Mouse (Mus musculus) CD4-positive, CD25-positive, alpha-beta regulatory T cell, adult 4 months (primary cell): ENCODE measurements around the gene Olfr1417. TPM values are rescaled to one million over a fixed set of nuclear protein-coding genes. Genes with fewer than 3 reads are reported as not detected.
"Not testable (repeated sequence)": the region's sequence is repeated elsewhere in the genome, so short reads cannot be mapped to it uniquely, and the experiment has no call there.

Source experiments
- ATAC-seq: one replicate; pipeline ENCODE4 v1.8.0; 2017
- polyA plus RNA-seq, 2 experiments: library from polyadenylated mRNA; unstranded; fragments of 100-300 nt; shearing (Covaris generic); gene quantifications; one replicate each; pipeline ENCODE4 v1.2.1; 2017

Gene Olfr1417
- polyA plus RNA-seq: not detected

DNA sequence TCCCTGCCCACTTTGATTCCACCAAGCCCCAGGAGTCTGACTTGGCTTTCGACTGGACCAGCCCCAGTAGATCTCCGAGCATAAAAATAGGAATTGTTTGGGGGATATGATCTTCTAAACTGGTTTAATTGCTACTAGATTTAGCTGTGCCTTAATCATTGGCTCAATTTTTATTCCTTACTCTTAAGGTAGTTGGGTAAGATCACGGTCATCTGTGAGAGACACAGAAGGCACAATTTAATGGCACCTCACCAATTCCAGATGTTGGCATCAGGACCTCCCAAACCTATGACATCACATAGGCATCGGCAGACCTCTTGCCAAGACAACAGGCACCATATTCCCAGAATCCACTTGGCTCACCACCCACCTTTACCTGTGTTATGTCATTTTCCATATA lies at the start of gene Olfr1417:
Olfr1417 (minus strand) TSS at position 101 of the 400 bp plus-strand sequence.
- ATAC-seq: no peak

DNA sequence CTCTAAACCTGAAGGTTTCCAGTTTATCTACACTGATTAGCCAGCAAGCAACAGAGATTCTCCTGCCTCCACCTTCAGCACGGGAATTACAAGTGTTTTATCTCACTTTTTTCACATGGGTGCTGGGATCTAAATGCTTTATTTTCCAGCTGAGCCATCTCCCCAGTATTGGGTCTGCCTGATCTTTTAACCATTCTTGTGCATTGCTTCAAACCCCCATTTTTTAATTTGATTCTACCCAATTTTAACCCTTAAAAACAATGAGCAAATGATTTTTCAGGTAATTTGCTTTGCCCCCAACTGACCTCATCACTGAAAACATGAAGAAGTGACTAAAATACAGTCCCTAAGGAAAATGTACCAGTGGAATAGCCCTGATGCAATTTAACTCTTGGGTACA lies 47.2 kb upstream of the Olfr1417 start, which contains the start of gene Olfr1420:
Olfr1420 (plus strand) TSS at position 301 of the 400 bp plus-strand sequence.
- ATAC-seq: no peak

DNA sequence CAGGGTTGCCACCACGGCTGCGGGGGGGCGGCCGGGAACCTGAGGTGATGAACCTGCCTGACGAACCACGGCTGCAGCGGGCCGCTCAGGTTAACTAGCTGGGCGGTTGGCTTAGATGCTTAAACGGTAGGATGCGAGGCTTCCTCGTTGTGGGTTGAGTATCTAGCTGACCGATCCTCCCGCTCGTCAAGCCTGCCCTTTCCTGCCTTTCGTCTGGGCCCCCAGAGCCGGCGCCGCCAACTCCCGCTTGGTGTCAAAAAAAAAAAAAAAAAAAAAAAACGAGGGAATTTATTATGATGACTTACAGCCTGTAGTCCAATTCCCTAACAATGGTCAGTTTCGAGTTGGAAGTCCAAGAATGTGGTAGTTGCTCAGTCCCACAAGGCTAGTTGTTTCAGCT lies 39.4 kb upstream of the Olfr1417 start:
- not testable (repeated sequence) for ATAC-seq

DNA sequence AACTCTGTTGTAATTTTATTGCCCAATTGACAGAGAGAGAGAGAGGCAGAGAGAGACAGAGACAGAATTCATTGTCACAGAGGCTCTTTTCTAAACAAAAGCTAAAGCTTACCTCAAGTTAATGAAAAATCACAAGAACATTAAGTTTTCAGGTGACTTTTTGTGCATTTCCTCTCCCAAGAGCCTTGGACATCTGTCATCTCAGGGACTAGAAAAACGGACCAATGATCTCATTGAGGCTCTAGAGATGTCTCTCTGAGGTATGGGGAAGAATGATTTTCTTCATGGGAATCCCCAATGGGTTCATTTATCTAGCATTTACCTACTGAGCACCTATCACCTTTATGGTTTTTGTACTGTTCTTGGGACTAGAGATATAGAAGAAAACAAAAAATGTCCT lies 36.0 kb upstream of the Olfr1417 start, which contains the start of gene Olfr1419:
Olfr1419 (minus strand) TSS at position 101 of the 400 bp plus-strand sequence.
- no peak for ATAC-seq

DNA sequence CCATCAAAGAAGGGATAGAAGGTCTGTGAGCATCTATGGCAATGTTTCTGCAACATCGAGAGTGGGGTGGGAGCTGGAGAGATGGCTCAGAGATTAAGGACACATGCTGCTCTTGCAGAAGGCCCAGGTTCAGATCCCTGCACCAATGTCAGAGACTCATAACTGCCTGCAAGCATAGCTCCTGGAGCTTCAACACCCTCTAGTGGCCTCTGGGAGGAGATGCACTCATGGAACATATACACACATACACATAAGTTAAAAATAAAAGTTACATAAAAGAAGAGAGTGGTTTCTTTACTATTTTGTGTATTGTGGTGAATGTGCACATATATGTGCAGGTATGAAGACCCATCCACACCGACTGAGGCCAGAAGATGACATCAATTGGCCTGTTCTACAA lies 28.8 kb upstream of the Olfr1417 start:
- no peak for ATAC-seq

DNA sequence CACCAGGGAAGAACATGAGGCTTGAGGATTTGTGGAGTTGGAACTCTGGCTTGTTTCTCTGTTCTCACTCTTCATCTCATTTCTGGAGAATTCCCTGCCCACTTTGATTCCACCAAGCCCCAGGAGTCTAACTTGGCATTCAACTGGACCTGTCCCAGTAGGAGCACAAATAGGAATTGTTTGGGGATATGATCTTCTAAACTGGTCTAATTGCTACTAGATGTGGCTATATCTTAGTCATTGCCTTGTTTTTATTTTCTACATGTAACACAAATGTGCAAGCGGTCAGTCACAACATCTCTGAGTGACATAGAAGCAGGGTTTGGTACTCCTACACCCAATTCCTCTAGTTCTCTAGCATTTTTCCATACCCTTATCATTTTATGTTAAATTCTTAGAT lies 21.9 kb upstream of the Olfr1417 start, which contains the start of gene Olfr1418:
Olfr1418 (minus strand) TSS at position 101 of the 400 bp plus-strand sequence.
- ATAC-seq: no peak

DNA sequence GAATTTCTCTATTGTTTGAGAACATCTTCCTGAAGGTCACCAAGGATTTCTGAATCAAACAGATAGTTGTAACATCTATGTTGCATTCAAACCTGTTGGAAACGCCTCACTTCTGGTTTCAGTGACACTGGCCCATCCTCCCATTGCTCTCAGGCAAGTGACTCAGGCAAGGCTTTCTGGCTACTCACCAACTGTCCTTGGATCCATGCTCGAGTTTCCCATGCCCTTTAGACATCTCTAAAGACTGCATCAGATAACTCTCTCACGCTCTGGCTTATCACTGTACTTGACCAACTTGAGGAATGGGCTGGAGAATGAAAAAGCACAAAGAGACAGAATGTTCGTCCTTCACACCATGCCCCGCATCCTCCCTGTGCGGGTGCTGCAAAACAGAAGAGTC lies 17.5 kb upstream of the Olfr1417 start:
- no peak for ATAC-seq

DNA sequence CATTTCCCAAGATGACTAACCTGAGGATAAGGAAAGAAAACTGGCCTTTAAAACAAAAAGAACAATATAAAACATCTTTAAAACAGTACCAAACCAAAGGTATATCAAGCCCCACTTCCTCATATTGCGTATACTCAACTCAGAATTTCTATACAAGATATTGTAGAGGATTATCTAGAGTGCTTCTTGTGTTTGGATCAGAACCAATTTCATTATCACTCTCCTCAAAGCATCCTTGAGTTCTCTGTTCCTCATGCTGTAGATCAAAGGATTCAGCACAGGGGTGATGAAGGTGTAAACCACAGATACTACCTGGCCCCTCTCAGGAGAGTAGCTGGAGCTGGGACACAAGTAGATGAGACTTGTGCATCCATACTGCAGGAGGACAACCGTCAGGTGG lies 15.8 kb upstream of the Olfr1417 start:
- ATAC-seq: no peak

DNA sequence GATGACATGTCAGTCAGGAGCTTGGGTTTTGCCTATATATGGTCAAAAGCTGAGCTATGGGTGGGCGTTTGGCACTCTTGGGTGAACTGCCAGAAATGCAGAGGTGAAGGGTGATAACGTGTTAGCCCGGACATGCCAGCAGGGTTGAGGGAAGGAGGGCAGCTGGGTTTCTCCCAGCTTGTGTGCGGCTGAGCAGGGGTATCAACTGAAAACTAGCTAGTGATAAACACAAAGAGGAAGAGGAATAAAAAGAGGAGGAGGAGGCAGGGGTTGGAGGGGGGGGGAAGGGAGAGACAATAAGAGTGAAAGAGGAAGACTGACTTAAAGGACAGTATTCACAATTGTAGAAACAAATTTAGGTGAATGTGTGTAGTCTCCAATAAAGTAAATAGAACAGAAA lies 13.6 kb upstream of the Olfr1417 start:
- no peak for ATAC-seq

DNA sequence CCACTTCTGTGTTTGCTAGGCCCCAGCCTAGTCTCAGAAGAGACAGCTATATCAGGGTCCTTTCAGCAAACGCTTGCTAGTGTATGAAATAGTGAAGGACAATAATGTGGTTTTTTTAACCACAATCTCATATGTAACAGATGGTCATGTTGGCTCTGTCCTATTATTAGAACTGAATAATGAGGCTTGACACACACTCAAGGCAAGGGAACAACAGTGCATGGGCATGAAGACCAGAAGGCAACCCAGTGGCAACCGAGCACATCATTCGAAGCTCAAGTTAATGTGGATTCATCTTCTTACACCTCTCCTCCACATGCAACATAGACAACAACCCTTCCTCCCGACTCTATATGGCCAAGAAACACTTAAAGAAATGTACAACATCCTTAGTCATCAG lies 7.3 kb upstream of the Olfr1417 start:
- no peak for ATAC-seq

DNA sequence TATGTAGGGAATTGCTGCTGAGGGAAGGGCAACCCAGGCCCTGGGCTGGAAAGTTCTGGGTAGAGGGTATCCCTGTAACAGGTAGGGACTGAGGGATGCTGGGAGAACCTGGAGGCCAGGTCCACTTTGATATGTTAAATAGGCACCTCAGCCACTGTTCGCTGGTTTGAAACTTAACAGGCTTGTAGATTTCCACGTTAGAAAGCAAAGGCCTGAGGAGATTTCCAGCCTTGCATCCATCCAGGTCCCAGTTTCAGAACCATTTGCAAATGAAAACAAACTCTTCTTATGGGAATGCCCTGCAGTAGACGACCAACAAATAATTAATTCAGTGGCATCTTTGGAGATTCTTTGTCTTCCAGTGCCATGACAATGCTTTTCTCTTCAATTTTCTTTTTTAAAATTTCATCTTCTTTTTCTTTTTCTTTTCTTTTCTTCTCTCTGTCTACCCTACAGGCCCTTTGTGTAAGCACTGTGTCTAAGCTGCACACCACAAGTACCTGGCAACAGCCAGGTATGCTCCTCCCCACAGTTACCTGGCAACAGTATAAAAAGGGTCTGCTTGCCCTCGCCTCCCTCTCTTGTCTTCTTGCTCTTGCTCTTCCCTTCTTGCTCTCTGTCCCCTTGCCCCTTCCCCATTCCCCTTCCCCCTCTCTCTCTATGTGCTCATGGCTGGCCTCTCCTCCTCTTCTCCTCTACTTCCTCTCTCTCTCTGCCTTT lies 15.5 kb downstream of the Olfr1417 start:
- no peak for ATAC-seq

DNA sequence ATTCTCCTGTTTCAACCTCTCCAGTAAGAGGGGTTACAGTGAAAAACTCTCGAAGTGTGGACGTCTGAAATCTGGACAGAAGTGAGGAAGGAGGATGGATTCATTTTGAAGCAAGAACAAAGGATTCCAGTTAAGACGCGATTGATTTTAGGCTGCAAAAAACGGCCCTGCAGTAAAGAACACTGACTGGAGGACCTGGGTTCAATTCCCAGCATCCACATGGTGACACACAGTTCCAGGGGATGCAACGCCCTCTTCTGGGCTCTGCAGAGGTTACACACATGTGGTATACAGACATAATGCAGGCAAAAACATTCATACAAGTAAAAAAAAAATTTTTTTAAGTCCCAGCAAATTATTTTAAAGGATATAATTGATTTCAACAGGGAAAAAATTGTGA lies 18.8 kb downstream of the Olfr1417 start:
- ATAC-seq: no peak

DNA sequence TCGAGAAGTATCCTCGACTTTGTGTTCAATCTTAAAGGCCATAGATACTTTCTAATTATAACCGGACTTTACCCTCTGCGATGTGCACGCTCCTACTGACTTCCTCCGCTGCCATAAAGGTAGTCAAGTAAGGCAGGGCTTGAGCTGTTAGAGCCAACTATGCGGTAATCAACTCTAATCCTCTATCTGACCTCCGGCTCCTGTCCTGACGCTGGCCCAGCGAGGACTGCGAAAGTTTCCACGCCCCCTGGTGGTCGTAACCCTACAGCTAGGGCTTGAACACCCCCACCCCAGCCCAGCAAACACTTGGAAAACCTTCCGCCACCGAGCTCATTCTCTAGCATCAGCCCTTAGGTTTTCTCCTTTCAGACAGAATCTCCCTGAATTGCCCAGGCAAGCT lies 19.2 kb downstream of the Olfr1417 start:
- no peak for ATAC-seq

DNA sequence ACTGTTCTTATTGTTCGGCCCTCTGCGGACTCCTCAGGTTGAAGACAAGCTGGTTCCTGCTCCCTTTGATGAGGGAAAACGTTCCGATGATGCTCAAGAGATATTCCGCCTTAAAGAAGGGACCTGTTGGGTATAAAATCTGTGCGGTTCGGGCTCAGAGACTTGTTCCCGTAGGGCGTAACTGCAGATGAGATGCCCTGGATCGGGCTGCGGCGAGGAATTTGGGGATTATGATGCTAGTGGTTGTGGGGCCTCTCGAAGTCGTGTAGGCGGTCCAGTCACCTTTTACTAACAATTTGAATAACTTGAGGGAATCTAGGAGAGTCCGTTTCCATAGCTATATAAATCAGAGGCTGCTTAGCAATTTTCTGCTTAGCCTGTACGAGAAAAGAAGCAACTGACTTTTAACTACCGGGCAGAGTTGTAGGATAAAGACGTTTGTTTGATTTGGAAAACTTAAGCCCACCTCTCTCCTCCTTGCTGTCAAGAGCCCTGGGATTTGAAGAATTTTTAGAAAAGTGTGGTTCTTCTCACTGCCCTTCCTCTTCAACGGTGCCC lies 19.8 kb downstream of the Olfr1417 start, which contains the start of gene Stx3:
Stx3 (minus strand) TSS at position 261 of the 558 bp plus-strand sequence.
- ATAC-seq: no peak

DNA sequence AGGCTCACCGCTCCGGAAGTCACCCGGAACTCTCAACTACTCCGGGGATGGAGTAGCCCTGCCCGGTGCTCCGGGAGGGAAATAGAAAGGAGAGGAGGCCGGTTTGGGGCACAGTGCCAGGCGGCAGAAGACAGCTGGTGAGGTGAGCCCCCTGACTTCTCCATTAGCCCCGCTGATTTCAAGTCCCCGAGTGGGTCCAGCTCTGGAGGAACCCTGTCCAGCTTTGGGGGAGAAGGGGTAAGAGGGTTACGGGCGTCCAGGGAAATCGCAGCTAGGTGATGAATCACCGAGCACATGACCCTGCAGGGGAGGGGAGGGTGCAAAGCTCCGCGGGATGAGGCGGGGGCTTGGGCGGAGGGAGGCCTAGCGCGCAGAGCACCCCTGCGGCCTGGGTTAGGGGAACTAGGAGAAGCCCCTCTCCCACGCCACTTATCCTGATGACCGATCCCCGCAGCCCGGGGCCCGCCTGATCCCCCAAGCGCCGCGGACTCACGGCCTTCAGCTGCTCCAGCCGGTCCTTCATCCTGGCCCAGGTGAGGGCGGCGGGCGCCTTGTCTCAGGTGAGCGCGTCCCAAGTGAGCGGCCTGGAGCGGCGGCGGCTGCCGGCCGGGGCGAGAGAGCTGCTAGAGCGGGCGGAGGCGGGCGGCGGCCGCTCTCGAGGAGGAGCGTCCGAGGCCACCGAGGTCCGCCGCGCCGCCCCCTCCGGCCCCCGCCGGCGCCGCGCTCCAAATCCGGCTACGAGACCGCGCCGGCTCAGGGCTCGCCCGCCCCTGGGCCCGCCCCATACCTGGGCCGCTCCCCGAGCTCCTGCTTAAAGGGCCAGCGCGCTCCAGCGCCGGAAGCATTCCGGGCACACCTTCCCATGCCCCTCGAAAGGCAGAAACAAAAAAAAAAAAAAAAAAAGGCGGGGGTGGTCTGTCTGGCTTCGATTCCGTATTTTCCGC lies 20.5 kb downstream of the Olfr1417 start:
- no peak for ATAC-seq

DNA sequence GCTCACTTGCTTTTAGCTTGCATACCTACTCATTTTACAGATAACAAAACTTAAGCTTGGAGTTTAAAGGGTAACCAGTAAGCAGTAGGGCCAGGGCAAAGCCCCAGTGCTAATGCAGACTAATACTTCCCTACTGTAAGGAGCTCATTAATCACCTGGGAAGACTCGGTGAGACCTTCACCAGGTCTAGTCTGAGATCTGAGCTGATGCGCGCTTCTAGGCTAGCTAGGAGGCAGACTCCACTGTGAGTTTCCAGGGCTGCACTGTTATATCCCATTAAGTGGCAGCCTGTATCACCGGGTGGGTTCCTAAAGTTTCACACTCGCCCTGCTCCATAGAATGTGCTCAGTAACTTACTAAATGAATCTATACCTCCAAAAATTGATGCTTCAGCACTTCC lies 21.4 kb downstream of the Olfr1417 start:
- ATAC-seq: no peak

DNA sequence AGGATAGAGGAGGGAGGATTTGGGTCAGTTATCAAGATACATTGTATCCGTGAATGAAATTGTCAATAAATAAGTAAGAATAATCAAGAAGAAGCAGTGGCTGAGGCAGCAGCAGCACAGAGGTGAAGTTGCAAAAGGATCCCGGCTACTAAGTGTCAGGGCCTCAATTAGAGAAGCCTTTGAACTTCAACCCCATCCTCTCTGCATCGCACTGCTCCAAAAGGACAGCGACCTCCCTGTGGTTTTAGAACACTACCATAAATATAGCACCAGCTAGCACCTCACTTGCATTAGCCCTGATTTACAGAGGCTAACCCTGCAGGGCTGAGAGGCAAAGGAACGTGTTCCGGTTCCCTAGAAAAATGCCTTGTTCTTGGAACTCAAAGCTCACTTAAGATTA lies 22.3 kb downstream of the Olfr1417 start:
- ATAC-seq: no peak

DNA sequence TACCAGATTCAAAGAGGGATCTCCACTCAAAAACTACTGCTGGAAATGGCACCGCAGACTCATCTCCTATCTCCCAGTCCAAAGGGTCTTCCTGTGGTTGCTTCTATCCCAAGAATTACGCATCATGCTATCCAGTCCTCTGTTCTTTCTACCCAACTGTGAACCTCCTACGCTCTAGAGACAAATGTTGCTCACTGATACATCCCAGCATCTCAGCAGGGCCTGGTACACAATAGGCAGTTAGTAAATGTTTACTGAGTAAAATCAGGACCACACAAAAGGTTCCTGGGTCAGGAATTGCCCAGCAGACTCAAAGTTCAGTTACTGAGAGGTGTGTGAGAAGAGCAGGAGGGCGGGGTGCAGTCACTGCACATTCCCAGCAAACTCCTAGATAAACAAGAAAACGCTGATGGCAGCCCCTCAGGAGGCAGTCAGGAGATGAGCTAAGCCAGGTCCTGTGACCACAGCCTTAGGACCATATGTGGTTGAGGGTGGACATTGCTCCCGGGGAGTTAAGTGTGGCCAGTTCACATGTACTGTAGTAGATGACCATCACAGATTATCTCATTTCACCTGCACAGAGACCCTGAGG lies 24.2 kb downstream of the Olfr1417 start:
- ATAC-seq: no peak

DNA sequence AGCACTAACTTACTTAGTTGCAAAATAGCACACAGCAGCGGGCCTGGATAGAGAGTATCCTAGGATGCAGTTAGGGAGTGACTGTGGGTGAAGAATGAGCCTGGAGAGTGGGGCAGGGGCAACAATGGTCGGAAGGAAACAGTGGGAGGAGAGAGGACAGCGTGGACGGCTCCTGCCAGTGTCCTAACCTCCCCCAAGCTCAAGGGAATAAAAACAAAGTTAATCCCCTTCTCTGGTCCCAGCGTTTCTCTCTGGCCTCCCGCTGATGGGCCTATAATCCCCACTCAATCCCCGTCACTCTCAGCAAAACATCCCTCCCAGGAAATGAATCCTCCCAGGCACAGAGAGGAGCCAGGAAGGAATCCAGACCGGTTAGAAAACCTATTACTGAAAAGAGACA lies 25.4 kb downstream of the Olfr1417 start:
- ATAC-seq: no peak

DNA sequence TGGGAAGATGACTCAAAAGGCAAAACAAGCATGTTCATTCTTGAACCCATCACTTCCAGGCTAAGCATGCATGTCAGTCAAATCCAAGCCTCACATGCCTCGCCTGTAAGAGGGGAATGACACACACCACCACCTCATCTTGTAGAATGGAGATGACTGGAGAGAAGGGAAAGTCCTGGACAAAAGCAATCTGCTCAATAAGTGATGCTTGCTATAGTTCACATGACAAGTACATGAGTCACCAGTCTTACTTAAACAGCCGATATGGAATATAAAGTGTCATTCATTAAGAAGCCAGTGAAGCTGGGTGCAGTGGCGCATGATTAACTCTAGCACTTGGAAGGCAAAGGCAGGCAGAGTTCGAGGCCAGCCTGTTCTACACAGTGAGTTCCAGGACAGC lies 25.9 kb downstream of the Olfr1417 start:
- ATAC-seq: no peak

DNA sequence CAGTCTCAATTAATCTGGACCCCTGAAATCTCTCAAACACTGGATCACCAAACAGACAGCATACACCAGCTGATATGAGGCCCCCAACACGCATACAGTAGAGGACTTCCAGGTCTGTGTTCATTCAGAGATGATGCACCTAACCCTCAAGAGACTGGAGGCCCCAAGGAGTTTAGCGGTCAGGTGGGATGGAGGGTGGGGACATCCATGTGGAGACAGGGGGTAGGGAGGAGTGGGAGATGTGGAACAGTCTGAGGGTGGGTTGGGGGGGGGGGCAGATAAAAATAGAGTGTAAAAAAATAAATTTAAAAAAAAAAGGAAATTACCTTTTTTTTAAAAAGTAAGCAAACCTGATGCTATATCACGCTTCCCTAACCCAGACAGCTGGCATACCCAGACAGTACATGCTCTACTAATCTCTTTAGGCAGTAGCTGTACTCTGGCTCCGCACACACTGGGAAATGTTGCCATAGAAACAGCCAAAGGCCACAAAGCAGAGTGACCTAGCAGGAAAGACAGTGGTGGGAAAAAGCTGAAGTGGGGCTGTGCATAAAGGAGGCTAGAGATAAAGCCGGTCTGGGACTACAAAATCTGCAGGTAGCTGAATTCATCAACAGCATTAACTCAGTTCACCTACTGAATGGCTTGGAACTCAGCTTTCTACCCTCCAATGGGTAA lies 27.2 kb downstream of the Olfr1417 start:
- no peak for ATAC-seq

DNA sequence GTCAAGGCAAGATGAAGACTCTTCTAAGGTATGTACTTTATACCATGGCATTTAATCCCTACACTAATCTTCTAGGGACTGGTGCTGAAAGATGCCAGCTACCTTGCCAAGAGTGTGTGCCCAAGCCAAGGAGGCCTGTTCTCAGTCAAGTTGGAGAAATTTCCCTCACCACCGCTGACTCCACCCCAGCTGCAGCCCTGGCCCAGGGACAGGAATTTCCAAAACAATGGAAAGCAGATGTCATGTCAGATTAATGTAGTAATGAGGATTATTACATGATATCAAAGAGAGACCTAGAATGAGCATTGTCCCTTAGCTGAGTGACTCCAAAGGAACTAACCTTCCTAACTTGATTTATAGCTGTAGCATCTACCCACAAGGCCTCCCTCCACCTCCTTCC lies 28.2 kb downstream of the Olfr1417 start:
- no peak for ATAC-seq
